In genomic region chr1:91181261-91181660, GRCm38 (mm10) we compare ENCODE assay signal across 10 mouse cellular contexts. TPM values are rescaled to one million over a fixed set of nuclear protein-coding genes. Genes with fewer than 3 reads are reported as not detected.
DNase-seq lines count a peak whose midpoint lies in the region; ATAC-seq lines count a peak whose summit lies in the region.
"Had no signal": no experiment of that assay in that cellular context is flagged by ENCODE, and none has a peak within 500 bp of the region (broad histone marks: within the 10 kb centered on the region; RNA-seq: fewer than 3 reads in every experiment).

No protein-coding gene starts in this region.

- H3K27me3 ChIP-seq in heart, embryonic 13.5 days (replicated peaks): peaks cover 24% of the 10 kb centered on the region
- no peaks in the 10 kb centered on the region; the same call in 1 of the 2 replicates for H3K27me3 ChIP-seq in midbrain, embryonic 16.5 days (ENCODE audit: control insufficient read depth, insufficient read depth, low read depth, low read length)
- H3K27me3 ChIP-seq in midbrain, embryonic 13.5 days: peaks cover 31% of the 10 kb centered on the region
- H3K27me3 ChIP-seq in liver, embryonic 15.5 days: peaks cover 26% of the 10 kb centered on the region

- 0 out of 2 replicates have a peak overlapping the region, but pooled peaks have one; percentile 85 for H3K9ac ChIP-seq in heart, embryonic 13.5 days
- H3K9ac ChIP-seq in midbrain, embryonic 16.5 days (ENCODE audit: low read depth, low read length): no peak overlapping the region
- H3K9ac ChIP-seq in midbrain, embryonic 13.5 days (replicated peaks): no peak overlapping the region
- H3K9ac ChIP-seq in liver, embryonic 15.5 days: no peak overlapping the region

- peak overlapping the region; percentile 83 for H3K4me2 ChIP-seq in heart, embryonic 13.5 days
- peak overlapping the region; percentile 28 for H3K4me2 ChIP-seq in midbrain, embryonic 16.5 days (ENCODE audit: low read length)
- no peak overlapping the region for H3K4me2 ChIP-seq in midbrain, embryonic 13.5 days (replicated peaks)
- 0 out of 2 replicates have a peak overlapping the region, but pooled peaks have one; percentile 67 for H3K4me2 ChIP-seq in liver, embryonic 15.5 days

- H3K9me3 ChIP-seq in heart, embryonic 13.5 days: peaks cover 3% of the 10 kb centered on the region; the same call in 1 of the 2 replicates
- no peaks in the 10 kb centered on the region for H3K9me3 ChIP-seq in midbrain, embryonic 16.5 days (replicated peaks; ENCODE audit: control insufficient read depth, low read length, poor library complexity, severe bottlenecking)
- no peaks in the 10 kb centered on the region for H3K9me3 ChIP-seq in midbrain, embryonic 13.5 days
- H3K9me3 ChIP-seq in liver, embryonic 15.5 days (replicated peaks): no peaks in the 10 kb centered on the region

- no peak for DNase-seq in heart, adult 8-10 months (ENCODE audit: low spot score)
- DNase-seq in thymus, postnatal 14 days: peak; percentile 17
- no peak for DNase-seq in layer of hippocampus, adult 18-20 months (ENCODE audit: low spot score in 2 of 2)
- no peak for DNase-seq in left cerebral cortex, postnatal 14 days (ENCODE audit: low spot score in 2 of 2)

- intact Hi-C loops in left cerebral cortex, postnatal 14 days (cut with DNase I): no loop called here

- 0 out of 2 replicates have a peak overlapping the region, but pooled peaks have one; percentile 8 for H3K27ac ChIP-seq in heart, embryonic 13.5 days (replicated peaks)
- H3K27ac ChIP-seq in midbrain, embryonic 16.5 days (ENCODE audit: low read length): peak overlapping the region; percentile 47; the same call in 1 of the 2 replicates
- H3K27ac ChIP-seq in midbrain, embryonic 13.5 days: no peak overlapping the region
- H3K27ac ChIP-seq in liver, embryonic 15.5 days (replicated peaks): no peak overlapping the region

- H3K4me1 ChIP-seq in heart, embryonic 13.5 days: peaks cover 43% of the 10 kb centered on the region
- peaks cover 13% of the 10 kb centered on the region; the same call in 1 of the 2 replicates for H3K4me1 ChIP-seq in midbrain, embryonic 16.5 days (ENCODE audit: control insufficient read depth, insufficient read depth, low read length)
- peaks cover 21% of the 10 kb centered on the region for H3K4me1 ChIP-seq in midbrain, embryonic 13.5 days (replicated peaks)
- H3K4me1 ChIP-seq in liver, embryonic 15.5 days (replicated peaks): peaks cover 16% of the 10 kb centered on the region; the same call in 1 of the 2 replicates

- H3K4me3 ChIP-seq in heart, embryonic 13.5 days: peak overlapping the region; percentile 60; the same call in 1 of the 2 replicates
- H3K4me3 ChIP-seq in midbrain, embryonic 16.5 days (ENCODE audit: low read depth, low read length): no peak overlapping the region
- H3K4me3 ChIP-seq in midbrain, embryonic 13.5 days (replicated peaks): no peak overlapping the region
- H3K4me3 ChIP-seq in liver, embryonic 15.5 days (replicated peaks): no peak overlapping the region

- no peaks in the 10 kb centered on the region for H3K36me3 ChIP-seq in heart, embryonic 13.5 days
- H3K36me3 ChIP-seq in midbrain, embryonic 16.5 days (ENCODE audit: control insufficient read depth, insufficient read depth, low read length): no peaks in the 10 kb centered on the region
- H3K36me3 ChIP-seq in midbrain, embryonic 13.5 days: no peaks in the 10 kb centered on the region
- no peaks in the 10 kb centered on the region for H3K36me3 ChIP-seq in liver, embryonic 15.5 days (replicated peaks)

- 56% methylated on average over 5 of the region's 5 CpGs for WGBS in heart, embryonic 13.5 days
- WGBS in midbrain, embryonic 16.5 days: 54% methylated on average over 5 of the region's 5 CpGs
- WGBS in midbrain, embryonic 13.5 days: 60% methylated on average over 5 of the region's 5 CpGs
- 48% methylated on average over 5 of the region's 5 CpGs for WGBS in liver, embryonic 15.5 days (ENCODE audit: insufficient replicate concordance)

- ATAC-seq in heart, embryonic 13.5 days (ENCODE audit: extremely low read depth, insufficient number of reproducible peaks, low FRiP score, low TSS enrichment): no peak
- ATAC-seq in midbrain, embryonic 16.5 days: no peak
- no peak for ATAC-seq in midbrain, embryonic 13.5 days
- ATAC-seq in liver, embryonic 15.5 days (ENCODE audit: insufficient read depth): no peak
- ATAC-seq: inflammation-experienced regulatory T-cells, adult 6 months had no signal

RNA-seq across cellular contexts. Expression of gene Ramp1, which starts 1.6 kb away (rescaled TPM):
- polyA plus RNA-seq in heart, embryonic 13.5 days (2015; fragmentation: Nextera tagmentation; extraction: Ambion mirVana): 25.8 and 31.3 TPM in 2 replicates
- 1 to 10 TPM; 3.4 to 5.1 (median 4.5) TPM for total RNA-seq in heart, adult 8-10 months (2022)
- polyA plus RNA-seq in midbrain, embryonic 16.5 days (2015; fragmentation: Nextera tagmentation; extraction: Ambion mirVana): 6.7 and 14.0 TPM in 2 replicates
- polyA plus RNA-seq in midbrain, embryonic 13.5 days (2015; fragmentation: Nextera tagmentation; extraction: Ambion mirVana): 1.1 and 1.2 TPM in 2 replicates
- 5.6 and 6.0 TPM in 2 replicates for polyA plus RNA-seq in liver, embryonic 15.5 days (2015; fragmentation: Nextera tagmentation; extraction: Ambion mirVana)
- 10 to 100 TPM; 58.6 to 64.0 TPM for total RNA-seq in layer of hippocampus, adult 18-20 months (2021)
- total RNA-seq in left cerebral cortex, postnatal 14 days (2021): 10 to 100 TPM; 48.3 to 48.8 TPM
- total RNA-seq: CH12.LX had no signal

RNA-seq across cellular contexts. Expression of gene Rbm44, which starts 36.4 kb away (rescaled TPM):
- polyA plus RNA-seq in heart, embryonic 13.5 days (2015; fragmentation: Nextera tagmentation; extraction: Ambion mirVana): 2.1 and 2.3 TPM in 2 replicates
- total RNA-seq in heart, adult 8-10 months (2022): not detected
- 0.24 and 0.48 TPM in 2 replicates for polyA plus RNA-seq in midbrain, embryonic 16.5 days (2015; fragmentation: Nextera tagmentation; extraction: Ambion mirVana)
- polyA plus RNA-seq in midbrain, embryonic 13.5 days (2015; fragmentation: Nextera tagmentation; extraction: Ambion mirVana): 0.34 and 0.45 TPM in 2 replicates
- polyA plus RNA-seq in liver, embryonic 15.5 days (2015; fragmentation: Nextera tagmentation; extraction: Ambion mirVana): 0.90 and 1.4 TPM in 2 replicates
- under 1 TPM in 1 of 2 experiments, not detected in 1; 0.10 TPM for total RNA-seq in layer of hippocampus, adult 18-20 months (2021)
- not detected for total RNA-seq in left cerebral cortex, postnatal 14 days (2021)

Comparison
In these comparisons a context has a peak if more than half of its experiments do, and no peak if none do; other contexts are left out.
1. H3K27ac ChIP-seq: peak in heart, embryonic 13.5 days (single experiment) and midbrain, embryonic 16.5 days (single experiment); none in midbrain, embryonic 13.5 days (single experiment) and liver, embryonic 15.5 days (single experiment).